Comparison of ENCODE assay signal across 8 mouse cellular contexts in genomic region chr9:46229573-46230449, GRCm38 (mm10). TPM values are rescaled to one million over a fixed set of nuclear protein-coding genes. Genes with fewer than 3 reads are reported as not detected.
DNase-seq lines count a peak whose midpoint lies in the region; ATAC-seq and TF ChIP-seq lines count a peak whose summit lies in the region.

No protein-coding gene starts in this region.

- peak; percentile 81 to 89 (median 84) for TF ChIP-seq CTCF in MEL (IDR thresholded peaks at IDR 0.05 in 2 of 3, conservative IDR thresholded peaks at IDR 0.05 in 1 of 3; ENCODE audit: control insufficient read depth in 1 of 3, insufficient read depth in 1 of 3, low read depth in 2 of 3, low read length in 3 of 3, poor library complexity in 1 of 3, severe bottlenecking in 1 of 3)
- peak; percentile 72 for TF ChIP-seq CTCF in cerebellum, adult 2 months (IDR thresholded peaks at IDR 0.05; ENCODE audit: borderline replicate concordance, insufficient read depth, low read depth, low read length)

- peak; percentile 84 for ATAC-seq in hindbrain, embryonic 11.5 days (ENCODE audit: low FRiP score)
- ATAC-seq in lung, embryonic 16.5 days (ENCODE audit: low read depth), result peak; percentile 95

- H3K36me3 ChIP-seq in MEL (ENCODE audit: control insufficient read depth in 1 of 2, insufficient read depth in 2 of 2, low read length in 2 of 2), result peaks cover 0 to 24% of the 10 kb centered on the region in 2 experiments; a peak in 2 of 4 replicates
- no peaks in the 10 kb centered on the region for H3K36me3 ChIP-seq in hindbrain, embryonic 11.5 days (ENCODE audit: control insufficient read depth, insufficient read depth, low read length)
- no peaks in the 10 kb centered on the region for H3K36me3 ChIP-seq in lung, embryonic 16.5 days (ENCODE audit: control insufficient read depth, insufficient read depth, low read length)

- peaks cover 13 to 33% of the 10 kb centered on the region in 2 experiments for H3K4me1 ChIP-seq in MEL (ENCODE audit: control insufficient read depth in 1 of 2, insufficient read depth in 2 of 2, low read length in 2 of 2)
- H3K4me1 ChIP-seq in cerebellum, adult 2 months (ENCODE audit: control insufficient read depth, insufficient read depth, low read length), result peaks cover 12% of the 10 kb centered on the region
- H3K4me1 ChIP-seq in hindbrain, embryonic 11.5 days (replicated peaks; ENCODE audit: control insufficient read depth, insufficient read depth, low read length), result no peaks in the 10 kb centered on the region
- H3K4me1 ChIP-seq in lung, embryonic 16.5 days (replicated peaks; ENCODE audit: control insufficient read depth, insufficient read depth, low read length), result 0 out of 2 replicates have a peak, but pooled peaks cover 5% of the 10 kb centered on the region

- peak overlapping the region; percentile 59 to 73 for H3K4me3 ChIP-seq in MEL (ENCODE audit: control insufficient read depth in 1 of 2, insufficient read depth in 1 of 2, low read depth in 2 of 2, low read length in 2 of 2)
- H3K4me3 ChIP-seq in cerebellum, adult 2 months (replicated peaks; ENCODE audit: insufficient read depth, low read depth, low read length), result peak overlapping the region; percentile 68
- H3K4me3 ChIP-seq in hindbrain, embryonic 11.5 days (ENCODE audit: low read depth, low read length), result peak overlapping the region; percentile 33
- peak overlapping the region; percentile 45 for H3K4me3 ChIP-seq in lung, embryonic 16.5 days (ENCODE audit: low read length)

- peak; percentile 62 to 77; a peak in 3 of 4 replicates for TF ChIP-seq POLR2A in MEL (IDR thresholded peaks at IDR 0.05; ENCODE audit: control insufficient read depth in 1 of 2, insufficient read depth in 1 of 2, low read depth in 1 of 2, low read length in 2 of 2, poor library complexity in 1 of 2)
- peak; percentile 60 for TF ChIP-seq POLR2A in cerebellum, adult 2 months (IDR thresholded peaks at IDR 0.05; ENCODE audit: borderline replicate concordance, insufficient read depth, low read length)

- H3K9me3 ChIP-seq in MEL (replicated peaks; ENCODE audit: insufficient read depth, low read length), result no peaks in the 10 kb centered on the region
- H3K9me3 ChIP-seq in hindbrain, embryonic 11.5 days (ENCODE audit: control insufficient read depth, low read length), result no peaks in the 10 kb centered on the region
- no peaks in the 10 kb centered on the region for H3K9me3 ChIP-seq in lung, embryonic 16.5 days (ENCODE audit: control insufficient read depth, low read length)

- no peak for TF ChIP-seq EP300 in MEL (IDR thresholded peaks at IDR 0.05; ENCODE audit: low read depth in 1 of 2, low read length in 2 of 2)

- H3K27ac ChIP-seq in MEL (ENCODE audit: control insufficient read depth, low read depth, low read length), result peak overlapping the region; percentile 4; the same call in 1 of the 2 replicates
- peak overlapping the region; percentile 45 for H3K27ac ChIP-seq in cerebellum, adult 2 months (ENCODE audit: insufficient read depth, low read length)
- no peak overlapping the region for H3K27ac ChIP-seq in hindbrain, embryonic 11.5 days (ENCODE audit: low read depth, low read length)
- H3K27ac ChIP-seq in lung, embryonic 16.5 days (ENCODE audit: low read length), result no peak overlapping the region

- TF ChIP-seq RAD21 in MEL (IDR thresholded peaks at IDR 0.05; ENCODE audit: low read depth, low read length), result peak; percentile 56

- H3K4me2 ChIP-seq in hindbrain, embryonic 11.5 days (replicated peaks; ENCODE audit: low read depth, low read length), result peak overlapping the region; percentile 62
- H3K4me2 ChIP-seq in lung, embryonic 16.5 days (ENCODE audit: low read depth, low read length), result peak overlapping the region; percentile 74

- DNase-seq in MEL (ENCODE audit: low read depth, low spot score), result peak; percentile 95
- DNase-seq in cerebellum, adult 2 months, result peak; percentile 90 to 92
- DNase-seq in frontal cortex, adult 2 months (ENCODE audit: extremely low spot score in 1 of 2, low spot score in 1 of 2), result peak; percentile 88 to 94
- peak; percentile 86 for DNase-seq in hindbrain, embryonic 11.5 days (ENCODE audit: low spot score)
- peak; percentile 90 for DNase-seq in layer of hippocampus, adult 9-11 months
- DNase-seq in retina, embryonic 14.5 days (ENCODE audit: low spot score), result peak; percentile 89
- DNase-seq in thymus, postnatal 36 days, result peak; percentile 54 to 60

- 11% methylated on average over 37 of the region's 37 CpGs for WGBS in cerebellum, adult 2 months
- WGBS in hindbrain, embryonic 11.5 days, result 16% methylated on average over 37 of the region's 37 CpGs
- WGBS in lung, embryonic 16.5 days, result 14% methylated on average over 37 of the region's 37 CpGs

- H3K79me2 ChIP-seq in MEL (ENCODE audit: control insufficient read depth, insufficient read depth, low read length, poor library complexity), result no peaks in the 10 kb centered on the region; the same call in 1 of the 2 replicates

- peak overlapping the region; percentile 66 for H3K9ac ChIP-seq in MEL (ENCODE audit: control insufficient read depth, low read depth, low read length, poor library complexity, severe bottlenecking)
- H3K9ac ChIP-seq in hindbrain, embryonic 11.5 days (ENCODE audit: low read depth, low read length), result peak overlapping the region; percentile 55
- peak overlapping the region; percentile 33 for H3K9ac ChIP-seq in lung, embryonic 16.5 days (ENCODE audit: low read length)

- no peaks in the 10 kb centered on the region for H3K27me3 ChIP-seq in MEL (ENCODE audit: control insufficient read depth in 1 of 2, insufficient read depth in 2 of 2, low read length in 2 of 2)
- H3K27me3 ChIP-seq in cerebellum, adult 2 months (ENCODE audit: control insufficient read depth, insufficient read depth, low read length), result no peaks in the 10 kb centered on the region
- H3K27me3 ChIP-seq in hindbrain, embryonic 11.5 days (ENCODE audit: control insufficient read depth, insufficient read depth, low read length), result no peaks in the 10 kb centered on the region; the same call in 1 of the 2 replicates
- H3K27me3 ChIP-seq in lung, embryonic 16.5 days (ENCODE audit: control insufficient read depth, insufficient read depth, low read depth, low read length), result no peaks in the 10 kb centered on the region

TF ChIP-seq in MEL, 35 proteins besides CTCF, POLR2A, EP300 and RAD21 (continues in another document):
- TF ChIP-seq MAFK (IDR thresholded peaks at IDR 0.05; ENCODE audit: borderline replicate concordance, low read depth, low read length) (no peak), POLR2AphosphoS5 (IDR thresholded peaks at IDR 0.05; ENCODE audit: borderline replicate concordance, low read depth, low read length) (no peak), NRF1 (IDR thresholded peaks at IDR 0.05; ENCODE audit: insufficient read depth, low read depth, low read length, poor library complexity, severe bottlenecking) (peak; percentile 80), TCF12 (IDR thresholded peaks at IDR 0.05; ENCODE audit: low read depth, low read length) (peak; percentile 51; the same call in 1 of the 2 replicates), E2F4 (IDR thresholded peaks at IDR 0.05; ENCODE audit: borderline replicate concordance, low read depth, low read length) (no peak), USF2 (IDR thresholded peaks at IDR 0.05; ENCODE audit: borderline replicate concordance in 1 of 2, insufficient read depth in 1 of 2, low read depth in 1 of 2, low read length in 2 of 2) (no peak)

RNA-seq across cellular contexts. Expression of gene Apoa1, which starts 1.4 kb away (rescaled TPM):
- 1.8 and 4.0 TPM in 2 replicates for total RNA-seq in MEL (2012; rRNA removed)
- 10 to 100 TPM in 1 of 2 experiments, not detected in 1; 16.1 TPM for polyA plus RNA-seq in MEL (2012; ENCODE audit: insufficient read depth in 1 of 2, insufficient read length in 2 of 2, low read depth in 1 of 2, low replicate concordance in 2 of 2, missing spikeins in 1 of 2)
- polyA plus RNA-seq in cerebellum, adult 2 months (2012; rRNA removed), result 2.7 and 3.0 TPM in 2 replicates
- 2.4 and 4.1 TPM in 2 replicates for polyA plus RNA-seq in frontal cortex, adult 2 months (2012; rRNA removed)
- 0.43 and 1.5 TPM in 2 replicates for polyA plus RNA-seq in hindbrain, embryonic 11.5 days (2014; fragmentation: Nextera tagmentation; extraction: Ambion mirVana)
- polyA plus RNA-seq in lung, embryonic 16.5 days (2015; fragmentation: Nextera tagmentation; extraction: Ambion mirVana), result 14.2 and 96.7 TPM in 2 replicates

RNA-seq across cellular contexts. Expression of gene Apoc3, which starts 5.6 kb away (rescaled TPM):
- not detected in 2 replicates for total RNA-seq in MEL (2012; rRNA removed)
- polyA plus RNA-seq in MEL (2012; ENCODE audit: insufficient read depth in 1 of 2, insufficient read length in 2 of 2, low read depth in 1 of 2, low replicate concordance in 2 of 2, missing spikeins in 1 of 2), result not detected
- polyA plus RNA-seq in cerebellum, adult 2 months (2012; rRNA removed), result 0.57 and 0.88 TPM in 2 replicates
- polyA plus RNA-seq in frontal cortex, adult 2 months (2012; rRNA removed), result 0.38 and 0.90 TPM in 2 replicates
- not detected in 2 replicates for polyA plus RNA-seq in hindbrain, embryonic 11.5 days (2014; fragmentation: Nextera tagmentation; extraction: Ambion mirVana)
- polyA plus RNA-seq in lung, embryonic 16.5 days (2015; fragmentation: Nextera tagmentation; extraction: Ambion mirVana), result not detected in 2 replicates

RNA-seq across cellular contexts. Expression of gene Apoa4, which starts 10.7 kb away (rescaled TPM):
- not detected in 2 replicates for total RNA-seq in MEL (2012; rRNA removed)
- polyA plus RNA-seq in MEL (2012; ENCODE audit: insufficient read depth in 1 of 2, insufficient read length in 2 of 2, low read depth in 1 of 2, low replicate concordance in 2 of 2, missing spikeins in 1 of 2), result not detected
- 0.16 and 0.28 TPM in 2 replicates for polyA plus RNA-seq in cerebellum, adult 2 months (2012; rRNA removed)
- 0.26 and 0.76 TPM in 2 replicates for polyA plus RNA-seq in frontal cortex, adult 2 months (2012; rRNA removed)
- polyA plus RNA-seq in hindbrain, embryonic 11.5 days (2014; fragmentation: Nextera tagmentation; extraction: Ambion mirVana), result not detected in 2 replicates
- polyA plus RNA-seq in lung, embryonic 16.5 days (2015; fragmentation: Nextera tagmentation; extraction: Ambion mirVana), result 0.14 TPM in 1 of 2 replicates, not detected in the other

RNA-seq across cellular contexts. Expression of gene Apoa5, which starts 38.6 kb away (rescaled TPM):
- total RNA-seq in MEL (2012; rRNA removed), result not detected in 2 replicates
- under 1 TPM in 1 of 2 experiments, not detected in 1; 0.04 TPM for polyA plus RNA-seq in MEL (2012; ENCODE audit: insufficient read depth in 1 of 2, insufficient read length in 2 of 2, low read depth in 1 of 2, low replicate concordance in 2 of 2, missing spikeins in 1 of 2)
- polyA plus RNA-seq in cerebellum, adult 2 months (2012; rRNA removed), result not detected in 2 replicates
- polyA plus RNA-seq in frontal cortex, adult 2 months (2012; rRNA removed), result not detected in 2 replicates
- not detected in 2 replicates for polyA plus RNA-seq in hindbrain, embryonic 11.5 days (2014; fragmentation: Nextera tagmentation; extraction: Ambion mirVana)
- not detected in 2 replicates for polyA plus RNA-seq in lung, embryonic 16.5 days (2015; fragmentation: Nextera tagmentation; extraction: Ambion mirVana)

RNA-seq across cellular contexts. Expression of gene Zpr1, which starts 43.1 kb away (rescaled TPM):
- 87.0 and 99.7 TPM in 2 replicates for total RNA-seq in MEL (2012; rRNA removed)
- 100 to 1,000 TPM in 1 of 2 experiments, not detected in 1; 171 TPM for polyA plus RNA-seq in MEL (2012; ENCODE audit: insufficient read depth in 1 of 2, insufficient read length in 2 of 2, low read depth in 1 of 2, low replicate concordance in 2 of 2, missing spikeins in 1 of 2)
- 37.9 and 40.3 TPM in 2 replicates for polyA plus RNA-seq in cerebellum, adult 2 months (2012; rRNA removed)
- polyA plus RNA-seq in frontal cortex, adult 2 months (2012; rRNA removed), result 38.3 and 41.7 TPM in 2 replicates
- 65.7 and 69.6 TPM in 2 replicates for polyA plus RNA-seq in hindbrain, embryonic 11.5 days (2014; fragmentation: Nextera tagmentation; extraction: Ambion mirVana)
- polyA plus RNA-seq in lung, embryonic 16.5 days (2015; fragmentation: Nextera tagmentation; extraction: Ambion mirVana), result 44.8 and 46.6 TPM in 2 replicates

Comparison
In these comparisons a context has a peak if more than half of its experiments do, and no peak if none do; other contexts are left out.
1. H3K27ac ChIP-seq: peak in MEL (single experiment) and cerebellum, adult 2 months (single experiment); none in hindbrain, embryonic 11.5 days (single experiment) and lung, embryonic 16.5 days (single experiment).
2. Peak in every context shown above with its lines, with median percentiles within 50 percentile points of each other: DNase-seq, H3K4me3 ChIP-seq and H3K9ac ChIP-seq.